Mouse (Mus musculus) lung, postnatal 0 days (tissue): Measurements from ENCODE around the gene Rapgef2. TPM values are rescaled to one million over a fixed set of nuclear protein-coding genes. Genes with fewer than 3 reads are reported as not detected.

Experiments used
- ATAC-seq: fragments of 200-750 bp; cut with Nextera tagmentation; 2 replicates; pipeline ENCODE4 v1.8.0; 2017; ENCODE audit warnings: moderate library complexity
- DNase-seq: peaks from one replicate; pipeline ENCODE4 v3.0.0-alpha.2; 2016; ENCODE audit warnings: low spot score
- H3K27ac ChIP-seq: fragments of 300-500 bp; sonication (generic); 2 replicates; pipeline ENCODE4 v1.5.1; 2014; ENCODE audit warnings: antibody characterized with exemption, mild to moderate bottlenecking, low read length, mixed read lengths
- H3K27me3 ChIP-seq: fragments of 300-500 bp; sonication (generic); replicated peaks from 2 replicates; pipeline ENCODE4 v1.6.1; 2014; ENCODE audit warnings: low read length, mixed read lengths; ENCODE audit not compliant: insufficient read depth
- H3K36me3 ChIP-seq: fragments of 300-500 bp; sonication (generic); 2 replicates; pipeline ENCODE4 v1.6.1; 2014; ENCODE audit warnings: low read length, mixed read lengths; ENCODE audit not compliant: insufficient read depth
- H3K4me1 ChIP-seq: fragments of 300-500 bp; sonication (generic); 2 replicates; pipeline ENCODE4 v1.6.1; 2014; ENCODE audit warnings: antibody characterized with exemption, low read depth, low read length, mixed read lengths; ENCODE audit not compliant: insufficient read depth
- H3K4me2 ChIP-seq: fragments of 300-500 bp; sonication (generic); replicated peaks from 2 replicates; pipeline ENCODE4 v1.6.1; 2014; ENCODE audit warnings: low read depth, mild to moderate bottlenecking, low read length, moderate library complexity, mixed read lengths
- H3K4me3 ChIP-seq: fragments of 300-500 bp; sonication (generic); 2 replicates; pipeline ENCODE4 v1.5.1; 2014; ENCODE audit warnings: low read depth, low read length
- H3K9ac ChIP-seq: fragments of 300-500 bp; sonication (generic); replicated peaks from 2 replicates; pipeline ENCODE4 v1.6.1; 2014; ENCODE audit warnings: low read depth, mild to moderate bottlenecking
- H3K9me3 ChIP-seq: fragments of 300-500 bp; sonication (generic); 2 replicates; pipeline ENCODE4 v1.6.1; 2016; ENCODE audit warnings: low read length, mixed read lengths
- CTCF ChIP-seq: IDR thresholded peaks from 2 replicates; pipeline ENCODE4 v1.5.1; 2016; ENCODE audit warnings: antibody characterized with exemption, mild to moderate bottlenecking
- EP300 ChIP-seq: IDR thresholded peaks from 2 replicates; pipeline ENCODE4 v1.6.1; 2016; ENCODE audit warnings: antibody characterized with exemption, mild to moderate bottlenecking, control low read depth
- WGBS: fragments of 180-500 bp; shearing (Covaris S2); extraction: QIAGEN DNeasy Blood & Tissue Kit; methylation state at CpG from one replicate; pipeline ENCODE4 v1.1.7; 2014; 5-methylcytosine and 5-hydroxymethylcytosine counted together
- polyA plus RNA-seq: library from polyadenylated mRNA; unstranded; fragments of >200 nt; fragmentation: Nextera tagmentation; extraction: Ambion mirVana; gene quantifications from 2 replicates; pipeline ENCODE4 v1.2.1, GENCODE M21; 2015

Rapgef2 gene
- polyA plus RNA-seq, 1 experiment from 2014 or later = 5.8 TPM

- ATAC-seq = no peak
- WGBS = 33% methylated on average over 13 of the region's 13 CpGs
Measured at GRCm38 (mm10) chr3:79144672-79145406, 141.5 kb downstream of the Rapgef2 start.

GRCm38 (mm10) chr3:79144085-79144484 lies 142.2 kb downstream of the Rapgef2 start:
- Histone ChIP-seq H3K4me3 (no peak overlapping the region), H3K4me1 (peaks cover 3% of the 10 kb centered on the region; the same call in 1 of the 2 replicates), H3K9me3 (no peaks in the 10 kb centered on the region), H3K4me2 (no peak overlapping the region), H3K27ac (no peak overlapping the region), H3K27me3 (no peaks in the 10 kb centered on the region), H3K9ac (no peak overlapping the region), H3K36me3 (no peaks in the 10 kb centered on the region)
- 81% methylated on average over 6 of the region's 6 CpGs for WGBS
- no peak for DNase-seq
- ATAC-seq = no peak
- no peak for TF ChIP-seq CTCF
- no peak for TF ChIP-seq EP300

More at GRCm38 (mm10) chr3:79144672-79145406, 141.5 kb downstream of the Rapgef2 start:
- H3K27me3 ChIP-seq = no peaks in the 10 kb centered on the region
- peaks cover 3% of the 10 kb centered on the region; the same call in 1 of the 2 replicates for H3K4me1 ChIP-seq
- DNase-seq = no peak
- TF ChIP-seq EP300 = no peak
- no peak for TF ChIP-seq CTCF
- no peak overlapping the region for H3K4me2 ChIP-seq
- H3K9ac ChIP-seq = no peak overlapping the region
- no peak overlapping the region for H3K4me3 ChIP-seq
- no peaks in the 10 kb centered on the region for H3K36me3 ChIP-seq
- peak overlapping the region; percentile 27; the same call in 1 of the 2 replicates for H3K27ac ChIP-seq
- no peaks in the 10 kb centered on the region for H3K9me3 ChIP-seq

DNA sequence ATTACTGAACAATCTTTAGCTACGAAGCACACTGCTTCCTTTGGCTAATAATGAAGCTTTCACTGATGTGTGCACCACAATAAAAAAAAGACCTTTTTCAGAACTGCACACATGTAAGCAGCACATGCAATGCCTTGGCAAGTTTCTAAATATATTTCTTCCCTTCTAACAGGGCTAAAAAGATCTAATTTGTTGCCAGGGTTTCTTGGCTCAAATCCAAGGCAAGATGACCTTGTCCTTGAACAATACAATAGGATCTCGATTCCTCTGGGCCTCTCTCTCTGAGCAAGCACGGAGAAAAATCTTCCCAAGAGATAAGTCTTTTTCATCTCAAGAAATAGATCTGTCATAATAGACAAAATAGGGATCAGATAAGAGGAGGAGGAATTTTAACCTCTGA lies 147.1 kb downstream of the Rapgef2 start:
- Histone ChIP-seq H3K4me2 (no peak overlapping the region), H3K9me3 (no peaks in the 10 kb centered on the region), H3K9ac (no peak overlapping the region), H3K27me3 (no peaks in the 10 kb centered on the region), H3K27ac (0 out of 2 replicates have a peak overlapping the region, but pooled peaks have one; percentile 3), H3K4me3 (no peak overlapping the region), H3K36me3 (no peaks in the 10 kb centered on the region), H3K4me1 (peaks cover 3% of the 10 kb centered on the region; the same call in 1 of the 2 replicates)
- TF ChIP-seq CTCF (no peak), EP300 (0 out of 2 replicates have a peak, but pooled peaks have one; percentile 31)
- DNase-seq (peak; percentile 47), ATAC-seq (no peak)
- 21% methylated on average over 3 of the region's 3 CpGs for WGBS

GRCm38 (mm10) chr3:79138601-79139000 lies 147.7 kb downstream of the Rapgef2 start:
- DNase-seq (no peak), ATAC-seq (no peak)
- Histone ChIP-seq H3K4me1 (peaks cover 3% of the 10 kb centered on the region; the same call in 1 of the 2 replicates), H3K4me2 (no peak overlapping the region), H3K9me3 (no peaks in the 10 kb centered on the region), H3K9ac (no peak overlapping the region), H3K4me3 (no peak overlapping the region), H3K36me3 (no peaks in the 10 kb centered on the region), H3K27me3 (no peaks in the 10 kb centered on the region), H3K27ac (no peak overlapping the region)
- TF ChIP-seq CTCF (no peak), EP300 (no peak)

DNA sequence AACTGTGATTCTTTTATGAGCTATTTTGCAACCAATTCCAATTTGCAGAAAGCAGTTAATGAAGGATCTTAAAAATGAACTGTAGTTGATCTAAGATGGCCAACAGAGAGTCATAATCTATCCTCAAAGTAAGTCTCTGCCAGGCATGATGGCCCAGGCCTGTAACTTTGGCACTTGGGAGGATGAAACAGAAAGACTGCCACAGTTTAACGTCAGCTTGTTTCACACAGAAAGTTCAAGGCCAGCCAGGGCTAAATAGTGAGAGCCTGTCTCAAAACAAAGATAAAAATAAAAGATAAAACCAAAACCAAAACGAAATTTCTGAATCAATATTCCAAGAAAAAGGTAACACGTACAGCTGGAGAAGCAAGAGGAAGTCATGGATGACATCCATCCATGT lies 155.3 kb downstream of the Rapgef2 start:
- H3K9ac ChIP-seq = no peak overlapping the region
- H3K9me3 ChIP-seq = no peaks in the 10 kb centered on the region
- H3K4me3 ChIP-seq = no peak overlapping the region
- no peak overlapping the region for H3K4me2 ChIP-seq
- 70% methylated on average over 3 of the region's 3 CpGs for WGBS
- DNase-seq = no peak
- ATAC-seq = no peak
- no peak overlapping the region for H3K27ac ChIP-seq
- no peaks in the 10 kb centered on the region for H3K36me3 ChIP-seq
- H3K27me3 ChIP-seq = no peaks in the 10 kb centered on the region
- no peak for TF ChIP-seq EP300
- no peak for TF ChIP-seq CTCF
- H3K4me1 ChIP-seq = no peaks in the 10 kb centered on the region

DNA sequence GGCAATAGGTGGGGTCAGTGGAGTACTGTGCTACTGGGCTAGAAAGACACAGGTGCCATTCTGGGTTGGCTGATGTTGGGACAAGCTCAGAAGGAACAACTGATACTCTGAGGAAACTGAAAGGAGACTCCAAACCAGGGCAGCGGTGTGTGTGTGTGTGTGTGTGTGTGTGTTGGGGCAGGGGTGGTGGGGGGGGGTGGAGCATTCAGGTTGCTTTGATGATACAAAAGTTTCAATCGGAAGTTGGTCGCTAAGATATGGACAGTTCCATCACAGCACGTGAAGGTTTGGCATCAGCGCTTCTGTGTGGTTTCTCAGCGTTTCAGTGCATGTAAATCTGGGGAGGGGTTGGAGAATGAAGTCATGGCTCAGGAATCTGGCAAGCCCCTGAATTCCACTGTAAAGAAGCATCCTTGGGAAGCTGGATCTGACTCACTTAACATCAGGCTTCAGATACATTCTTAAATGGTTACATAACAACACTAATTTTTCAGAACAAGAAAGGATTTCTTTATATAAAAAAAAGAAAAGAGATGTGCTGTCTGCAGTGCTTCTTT lies 157.2 kb downstream of the Rapgef2 start:
- Histone ChIP-seq H3K4me3 (no peak overlapping the region), H3K4me1 (no peaks in the 10 kb centered on the region), H3K9ac (no peak overlapping the region), H3K27me3 (no peaks in the 10 kb centered on the region), H3K4me2 (no peak overlapping the region), H3K27ac (peak overlapping the region; percentile 44; the same call in 1 of the 2 replicates), H3K9me3 (no peaks in the 10 kb centered on the region), H3K36me3 (no peaks in the 10 kb centered on the region)
- 53% methylated on average over 6 of the region's 6 CpGs for WGBS
- ATAC-seq = no peak
- DNase-seq = peak; percentile 50
- no peak for TF ChIP-seq EP300
- no peak for TF ChIP-seq CTCF
